Mouse (Mus musculus): ENCODE results near the gene Tanc2. TPM values are rescaled to one million over a fixed set of nuclear protein-coding genes. Genes with fewer than 3 reads are reported as not detected.

The Tanc2 gene
- polyA plus RNA-seq, 1 experiment from 2014 or later = 1.5 TPM

- 83% methylated on average over 5 of the region's 5 CpGs for WGBS (ENCODE audit: insufficient replicate concordance)
- H3K9me3 ChIP-seq (ENCODE audit: low read length) = no peaks in the 10 kb centered on the region
- ATAC-seq = no peak
- DNase-seq = no peak
- H3K9ac ChIP-seq (replicated peaks) = no peak overlapping the region
- H3K36me3 ChIP-seq (replicated peaks; ENCODE audit: insufficient read depth, low read length) = no peaks in the 10 kb centered on the region
- TF ChIP-seq CTCF (IDR thresholded peaks at IDR 0.05; ENCODE audit: low read depth) (no peak), EP300 (IDR thresholded peaks at IDR 0.05; ENCODE audit: low read depth) (no peak)
- no peak overlapping the region for H3K4me3 ChIP-seq (ENCODE audit: low read depth, low read length)
- H3K4me2 ChIP-seq (ENCODE audit: low read depth, low read length) = no peak overlapping the region
- peaks cover 51% of the 10 kb centered on the region for H3K27me3 ChIP-seq (ENCODE audit: insufficient read depth, low read length)
- no peaks in the 10 kb centered on the region for H3K4me1 ChIP-seq (ENCODE audit: insufficient read depth)
- no peak overlapping the region for H3K27ac ChIP-seq (ENCODE audit: low read depth)
Observed at GRCm38 (mm10) chr11:105975636-105976035, 385.9 kb downstream of the Tanc2 start.

GRCm38 (mm10) chr11:105978232-105978631, 388.4 kb downstream of the Tanc2 start:
- no peak for TF ChIP-seq EP300 (IDR thresholded peaks at IDR 0.05; ENCODE audit: low read depth)
- no peak for TF ChIP-seq CTCF (IDR thresholded peaks at IDR 0.05; ENCODE audit: low read depth)
- H3K27me3 ChIP-seq (ENCODE audit: insufficient read depth, low read length) = peaks cover 47% of the 10 kb centered on the region
- H3K4me2 ChIP-seq (ENCODE audit: low read depth, low read length) = no peak overlapping the region
- 70% methylated on average over 2 of the region's 2 CpGs for WGBS (ENCODE audit: insufficient replicate concordance)
- no peaks in the 10 kb centered on the region for H3K36me3 ChIP-seq (replicated peaks; ENCODE audit: insufficient read depth, low read length)
- DNase-seq (no peak), ATAC-seq (no peak)
- H3K4me3 ChIP-seq (ENCODE audit: low read depth, low read length) = no peak overlapping the region
- H3K9me3 ChIP-seq (ENCODE audit: low read length) = no peaks in the 10 kb centered on the region
- H3K27ac ChIP-seq (ENCODE audit: low read depth) = no peak overlapping the region
- H3K9ac ChIP-seq (replicated peaks) = no peak overlapping the region
- no peaks in the 10 kb centered on the region for H3K4me1 ChIP-seq (ENCODE audit: insufficient read depth)

GRCm38 (mm10) chr11:105978634-105979033, 388.8 kb downstream of the Tanc2 start:
- Histone ChIP-seq H3K9ac (replicated peaks) (no peak overlapping the region), H3K4me2 (ENCODE audit: low read depth, low read length) (no peak overlapping the region), H3K27ac (ENCODE audit: low read depth) (no peak overlapping the region), H3K27me3 (ENCODE audit: insufficient read depth, low read length) (peaks cover 43% of the 10 kb centered on the region), H3K4me3 (ENCODE audit: low read depth, low read length) (no peak overlapping the region), H3K4me1 (ENCODE audit: insufficient read depth) (no peaks in the 10 kb centered on the region), H3K9me3 (ENCODE audit: low read length) (no peaks in the 10 kb centered on the region), H3K36me3 (replicated peaks; ENCODE audit: insufficient read depth, low read length) (no peaks in the 10 kb centered on the region)
- WGBS (ENCODE audit: insufficient replicate concordance) = 41% methylated on average over 5 of the region's 5 CpGs
- TF ChIP-seq EP300 (IDR thresholded peaks at IDR 0.05; ENCODE audit: low read depth) (no peak), CTCF (IDR thresholded peaks at IDR 0.05; ENCODE audit: low read depth) (no peak)
- no peak for ATAC-seq
- DNase-seq = no peak

Small RNA genes lying within 50 kb of the gene (microRNA-seq; reads per million reads assigned to microRNA genes)
- not detected for gene Gm23990

Other genes with a start within 250 kb of the Tanc2 start
- not detected in 2 replicates for gene March10, start 133.3 kb upstream of the Tanc2 start, polyA plus RNA-seq (2015; fragmentation: Nextera tagmentation; extraction: Ambion mirVana)